Mouse (Mus musculus): ENCODE measurements around the gene Topaz1.

The Topaz1 gene

DNA sequence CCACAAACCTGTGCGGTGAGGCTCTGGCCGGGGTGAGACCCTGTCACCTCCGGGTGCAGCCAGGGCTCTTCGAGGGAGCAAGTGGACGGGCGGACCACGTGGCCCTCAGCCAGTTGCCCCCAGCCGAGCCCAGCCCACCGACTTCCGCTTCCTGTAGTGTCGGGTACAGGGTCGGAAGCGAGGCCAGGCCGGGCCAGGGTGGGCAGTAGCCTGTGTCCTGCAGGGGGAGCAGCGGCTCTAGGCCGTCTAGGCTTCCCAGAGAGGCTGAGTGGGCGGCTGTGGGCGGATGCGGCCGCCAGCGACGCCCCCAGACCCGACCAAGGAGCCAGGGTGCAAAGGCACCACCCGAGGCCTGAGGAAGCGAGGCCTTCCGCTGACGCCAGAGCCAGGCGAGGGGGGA, at the start of gene Topaz1:
Gene Topaz1 (plus strand): TSS at position 287 of the 400 bp plus-strand sequence.
- no peak for DNase-seq (ENCODE audit: low spot score in 2 of 2)

DNA sequence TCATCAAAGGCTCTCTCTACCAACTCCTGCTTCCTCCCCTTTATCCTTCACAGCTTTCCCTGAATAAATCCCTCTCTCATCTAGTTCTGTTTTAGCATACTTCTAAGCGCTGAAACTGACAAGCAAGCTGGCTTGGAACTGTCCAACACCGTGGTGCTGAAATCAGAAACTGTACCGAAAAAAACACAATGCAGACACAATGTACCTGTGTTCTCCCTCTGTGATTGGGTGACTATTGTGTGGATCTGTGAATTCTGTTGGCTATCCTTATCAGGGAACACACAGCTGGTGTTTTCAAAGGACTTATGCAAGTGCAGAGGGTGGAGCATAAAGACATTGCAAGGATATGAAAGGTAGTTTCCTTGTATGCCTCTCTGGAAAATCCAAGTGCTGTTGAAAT, 45.3 kb upstream of the Topaz1 start:
- DNase-seq (ENCODE audit: low spot score in 2 of 2): no peak

DNA sequence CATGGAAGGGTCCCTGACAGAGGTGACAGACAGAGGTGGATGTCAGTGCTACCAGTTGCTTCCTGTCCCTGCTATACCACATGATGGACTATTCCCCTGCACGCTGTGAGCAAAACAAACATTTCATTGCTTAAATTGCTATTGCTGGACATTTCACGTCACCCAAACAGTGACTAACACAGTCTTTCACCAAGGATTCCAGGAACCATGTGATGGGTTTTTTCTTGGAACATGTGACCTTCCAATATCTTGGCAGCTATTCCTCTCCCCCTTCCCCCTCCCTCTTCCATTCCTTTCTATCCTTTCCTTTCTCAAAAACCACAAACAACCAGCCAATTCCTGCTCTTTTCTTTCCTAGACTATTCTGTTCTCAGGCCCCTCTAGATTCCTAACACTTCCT, 33.3 kb upstream of the Topaz1 start:
- DNase-seq (ENCODE audit: low spot score in 2 of 2): no peak

DNA sequence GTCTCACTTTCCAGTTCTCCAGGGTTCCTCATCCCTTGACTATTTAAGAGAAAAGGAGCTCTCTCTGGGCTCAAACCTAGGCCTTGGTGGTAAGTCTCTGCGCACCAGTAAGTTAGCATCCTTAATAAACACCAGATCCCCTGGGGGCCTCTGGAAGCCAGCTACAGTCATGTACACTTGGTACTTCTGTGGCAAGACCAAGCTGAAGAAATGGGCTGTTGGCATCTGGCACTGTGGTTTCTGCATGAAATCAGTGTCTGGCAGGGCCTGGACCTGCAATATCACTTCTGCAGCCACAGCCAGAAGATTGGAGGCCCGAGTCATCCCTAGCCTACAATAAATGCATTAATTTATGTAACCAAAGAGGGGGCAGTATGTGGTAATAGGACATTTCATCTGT, 32.1 kb upstream of the Topaz1 start:
- no peak for DNase-seq (ENCODE audit: low spot score in 2 of 2)

DNA sequence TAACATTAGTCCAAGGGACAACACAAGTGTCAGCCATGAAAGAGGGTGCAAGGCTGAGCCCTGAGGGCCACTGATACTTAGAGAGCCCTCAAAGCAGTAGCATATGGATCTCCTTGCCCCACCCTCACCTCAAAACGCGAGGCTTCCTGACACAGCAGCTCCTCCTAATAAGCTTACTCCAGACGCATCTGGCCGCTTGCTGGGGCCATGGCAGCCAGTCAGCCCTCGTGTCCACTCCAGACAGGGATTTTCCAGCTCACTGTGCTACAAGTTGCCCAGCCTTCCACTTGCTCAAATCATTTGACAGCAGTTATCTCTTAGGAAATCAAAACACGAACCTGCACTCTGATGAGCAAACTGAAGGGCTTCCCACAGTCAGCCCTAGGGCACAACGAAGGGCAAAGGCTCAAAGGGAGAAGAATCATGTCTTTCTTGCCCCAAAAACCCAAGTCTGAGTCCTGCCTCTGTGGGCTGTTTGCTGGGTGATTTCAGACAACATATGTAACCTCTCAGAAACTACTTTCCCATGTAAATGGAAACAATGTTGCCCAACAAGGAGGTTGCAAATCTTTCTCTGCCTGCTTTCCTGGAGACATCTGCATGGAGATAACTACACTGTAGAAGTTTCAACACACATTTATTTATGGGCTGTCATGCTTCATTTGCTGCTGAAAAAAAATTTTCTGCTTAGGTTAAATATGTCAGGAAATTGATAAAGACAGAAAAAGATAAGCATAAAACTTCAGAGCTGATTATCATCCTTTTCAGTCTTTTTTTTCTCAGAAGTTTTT, 30.8 kb upstream of the Topaz1 start:
- DNase-seq (ENCODE audit: low spot score in 2 of 2): no peak

DNA sequence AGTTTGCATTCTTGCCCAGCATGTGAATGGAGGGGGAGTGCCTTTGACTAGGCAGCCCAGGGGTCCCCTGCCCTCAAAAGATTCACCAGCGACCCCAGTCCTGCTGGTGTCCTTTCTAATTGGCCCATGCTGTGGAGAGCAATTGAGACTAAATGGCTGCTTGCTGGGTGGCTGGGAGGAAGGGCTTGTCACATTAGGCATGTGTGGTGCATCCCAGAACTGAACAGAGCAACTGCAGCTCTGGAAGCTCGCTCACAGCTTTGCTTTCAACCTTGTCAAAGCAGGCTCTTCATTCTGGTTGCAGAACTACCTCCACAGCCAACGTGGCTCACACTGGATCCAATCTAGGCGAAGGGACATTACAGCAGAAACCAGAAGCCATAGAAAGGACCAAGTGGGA, 24.9 kb upstream of the Topaz1 start:
- DNase-seq (ENCODE audit: low spot score in 2 of 2): no peak

DNA sequence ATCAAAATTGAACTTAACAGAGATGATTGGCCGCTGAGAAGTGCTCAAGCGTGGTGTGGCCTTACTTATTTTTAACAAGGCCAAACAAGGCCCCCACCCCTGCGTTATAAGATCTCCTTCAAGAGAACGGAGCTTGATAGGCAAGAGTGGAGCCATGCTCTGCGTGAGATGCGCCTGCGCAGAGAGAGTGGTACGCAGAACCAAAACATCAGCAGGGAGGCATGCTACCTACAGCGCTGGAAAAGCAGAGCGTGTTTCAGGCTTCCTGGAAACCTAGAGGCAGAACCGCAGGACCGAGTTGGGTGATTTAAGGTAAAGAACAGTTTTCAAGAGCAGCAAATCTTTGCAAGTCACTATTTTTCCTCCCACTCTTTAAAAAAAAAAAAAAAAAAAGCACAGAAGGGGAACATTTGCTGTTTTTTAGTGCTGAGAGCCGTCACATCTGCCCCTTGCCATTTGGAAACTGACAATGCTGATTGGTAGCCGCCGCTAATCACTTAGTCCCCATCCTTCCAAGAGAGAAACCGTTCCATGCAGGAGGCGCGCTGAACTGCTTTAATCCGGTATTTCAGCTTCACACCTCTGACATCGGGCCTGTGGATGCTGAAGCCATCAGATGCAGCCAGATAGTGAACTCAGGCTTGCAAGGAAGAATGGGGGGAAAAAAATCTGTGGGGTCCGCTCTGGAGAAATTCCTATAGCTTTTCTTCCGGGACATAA, 21.9 kb upstream of the Topaz1 start:
- DNase-seq (ENCODE audit: low spot score in 2 of 2): no peak

DNA sequence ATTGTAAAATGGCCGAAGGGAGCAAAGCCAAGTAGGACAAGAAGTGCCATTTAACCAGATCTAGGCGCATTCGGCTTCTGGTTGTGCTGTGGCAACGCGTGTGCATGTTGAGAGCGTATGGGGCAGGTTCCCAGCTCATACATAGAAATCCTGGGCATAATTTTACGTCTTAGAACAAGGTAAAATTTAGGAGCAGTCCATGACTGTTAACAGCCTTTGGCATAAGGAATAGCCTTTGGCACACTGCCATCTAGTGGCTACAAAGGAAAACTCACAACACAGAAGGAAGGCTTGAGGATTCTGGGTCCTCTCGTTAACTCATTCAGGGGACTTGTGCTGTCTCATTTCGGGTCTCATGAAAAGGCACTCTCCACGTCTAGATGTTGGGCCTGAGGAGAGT, 17.6 kb upstream of the Topaz1 start:
- DNase-seq (ENCODE audit: low spot score in 2 of 2): peak in 1 of 2 experiments; percentile 61

DNA sequence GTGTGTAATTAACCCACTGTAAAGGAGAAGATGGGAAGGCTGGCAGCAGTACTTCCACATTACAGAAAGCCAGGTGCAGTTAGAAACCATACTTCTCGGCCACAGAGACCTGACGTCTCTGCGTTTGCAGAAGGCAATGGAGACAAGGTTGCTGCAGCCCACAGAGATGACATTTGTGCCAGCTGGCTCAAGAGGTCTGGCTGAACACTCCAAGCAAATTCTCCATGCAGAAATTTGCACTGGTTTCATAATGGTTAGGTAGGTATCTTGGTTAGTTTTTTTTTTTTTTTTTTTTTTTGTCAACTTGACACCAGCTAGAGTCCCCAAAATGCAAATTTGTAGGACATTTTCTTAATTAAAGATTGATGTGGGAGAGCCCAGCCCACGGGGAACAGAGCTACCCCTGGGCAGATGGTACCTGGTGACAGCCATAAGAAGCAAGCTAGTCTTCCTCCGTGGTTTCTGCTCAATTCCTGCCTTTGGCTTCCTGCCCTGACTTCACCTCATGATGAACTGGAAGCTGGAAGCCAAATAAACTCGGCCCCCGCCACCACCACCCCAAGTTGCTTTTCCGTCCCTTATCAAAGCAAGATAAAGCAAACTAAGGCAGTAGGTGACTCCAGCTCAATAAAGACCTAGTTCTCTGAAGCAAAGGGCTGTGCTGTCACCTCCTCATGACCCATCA, 14.9 kb upstream of the Topaz1 start:
- no peak for DNase-seq (ENCODE audit: low spot score in 2 of 2)

DNA sequence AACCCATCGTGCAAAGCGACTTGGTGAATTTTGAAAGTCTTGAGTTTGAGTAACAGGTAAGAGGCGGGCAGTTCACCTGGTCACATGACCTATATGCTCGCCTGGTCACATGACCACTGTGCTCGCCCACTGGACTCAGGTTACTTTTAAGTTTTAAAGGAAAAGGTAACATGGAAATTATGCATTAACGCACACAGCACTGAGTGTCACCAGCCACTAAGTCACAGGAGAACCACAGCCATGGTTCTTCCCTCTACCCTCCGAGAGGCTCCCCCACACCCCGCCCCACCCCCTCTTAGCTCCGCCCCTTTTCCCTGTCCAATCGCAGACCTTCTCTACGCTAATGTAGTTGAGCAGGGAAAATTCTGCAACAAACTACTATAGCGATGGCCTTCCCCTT, 13.9 kb upstream of the Topaz1 start:
- DNase-seq (ENCODE audit: low spot score in 2 of 2): no peak

DNA sequence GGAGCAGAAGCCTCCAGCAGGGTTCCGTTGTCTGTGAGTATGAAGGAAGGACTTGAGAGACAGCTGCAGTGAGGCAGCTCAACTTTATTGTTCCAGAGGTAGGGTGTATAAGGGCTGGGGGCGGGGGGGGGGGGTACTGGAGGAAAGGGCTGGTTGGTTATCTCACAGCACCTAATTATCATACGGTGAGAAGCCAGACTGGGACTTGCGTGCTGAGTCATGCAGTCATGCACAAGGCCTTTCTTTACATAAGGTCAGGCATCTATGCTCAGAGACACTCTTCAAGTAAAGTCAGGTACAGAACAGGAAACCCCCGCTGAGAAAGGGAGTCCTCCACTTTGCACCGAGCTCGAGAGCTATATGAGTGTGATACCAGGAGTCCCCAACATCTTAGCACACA, 12.2 kb upstream of the Topaz1 start:
- DNase-seq (ENCODE audit: low spot score in 2 of 2): no peak

DNA sequence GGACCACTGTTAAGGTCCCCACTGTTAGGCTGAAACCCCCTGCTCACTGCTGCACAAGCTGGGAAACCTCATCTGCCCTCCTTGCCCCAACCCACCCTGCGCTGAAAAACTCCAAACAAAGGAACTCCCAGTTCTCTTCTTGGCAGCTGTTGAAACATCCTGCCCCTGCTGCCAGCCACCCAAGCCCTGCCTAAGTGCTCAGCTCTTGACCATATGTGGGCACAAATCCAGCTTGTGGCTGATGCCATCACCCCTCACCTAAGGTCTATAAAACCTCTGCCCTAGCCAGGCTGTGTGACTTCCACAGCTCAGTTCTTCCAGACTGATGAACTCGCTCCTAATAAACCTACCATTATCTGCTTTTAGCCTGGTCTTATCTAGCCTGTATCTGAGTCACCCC, 11.1 kb upstream of the Topaz1 start:
- no peak for DNase-seq (ENCODE audit: low spot score in 2 of 2)

DNA sequence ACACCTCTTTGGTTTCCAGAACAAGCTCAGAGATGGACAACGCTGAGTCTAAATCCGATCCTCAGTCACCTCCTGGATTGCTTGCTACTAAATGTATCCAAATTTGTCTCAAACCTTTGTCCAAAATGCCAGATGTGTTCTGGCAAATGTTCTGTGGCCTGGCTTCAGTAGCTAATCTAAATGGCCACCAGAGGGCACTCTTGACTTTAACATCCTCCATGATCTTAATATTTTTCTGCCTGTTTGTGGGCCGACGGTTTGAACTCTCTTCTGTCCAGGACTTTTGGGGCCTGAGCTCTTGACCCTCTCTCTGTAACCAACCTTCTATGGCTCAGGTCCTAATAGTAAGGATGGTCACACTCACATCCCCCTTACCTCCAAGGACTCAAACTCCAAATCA, 10.4 kb upstream of the Topaz1 start:
- no peak for DNase-seq (ENCODE audit: low spot score in 2 of 2)

DNA sequence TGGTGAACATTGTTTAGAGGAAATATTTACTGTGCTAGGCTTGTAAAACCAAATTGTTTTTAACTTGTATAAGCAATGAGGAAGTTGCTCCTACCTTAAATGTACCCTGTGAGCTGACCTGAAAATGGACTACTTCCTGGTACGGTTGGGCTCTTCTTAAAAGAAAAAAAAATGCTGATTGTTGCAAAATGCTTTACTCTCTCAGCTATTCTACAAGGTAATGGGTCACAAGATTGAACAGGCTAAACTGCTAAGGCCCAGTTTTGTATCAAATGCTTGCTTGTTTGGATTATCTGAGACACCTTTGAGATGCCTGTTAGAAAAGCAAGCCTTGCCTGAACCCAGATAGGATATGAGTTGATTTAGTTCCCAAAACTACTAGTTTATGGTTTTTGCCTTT, 1.3 kb upstream of the Topaz1 start:
- no peak for DNase-seq (ENCODE audit: low spot score in 2 of 2)

DNA sequence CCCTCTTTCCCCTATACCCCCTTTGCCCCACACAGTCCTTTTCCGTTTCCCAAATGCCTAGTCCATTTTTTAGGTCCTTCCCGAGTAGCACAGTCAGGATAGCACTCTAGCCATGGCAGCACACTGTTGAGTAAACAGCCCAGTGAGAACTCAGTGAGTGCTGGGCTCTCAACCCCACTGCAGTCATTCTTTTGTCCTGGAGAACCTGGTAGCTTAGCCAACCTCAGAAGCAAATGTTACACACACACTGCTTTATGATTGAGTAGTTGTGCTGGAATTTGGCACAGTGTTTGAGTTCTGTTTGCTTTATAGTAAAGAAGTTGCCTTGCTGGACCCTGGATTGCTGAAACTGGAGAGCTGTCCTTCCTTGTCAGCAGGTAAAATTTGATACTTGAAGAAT, 10.5 kb downstream of the Topaz1 start:
- DNase-seq (ENCODE audit: low spot score in 2 of 2): no peak

DNA sequence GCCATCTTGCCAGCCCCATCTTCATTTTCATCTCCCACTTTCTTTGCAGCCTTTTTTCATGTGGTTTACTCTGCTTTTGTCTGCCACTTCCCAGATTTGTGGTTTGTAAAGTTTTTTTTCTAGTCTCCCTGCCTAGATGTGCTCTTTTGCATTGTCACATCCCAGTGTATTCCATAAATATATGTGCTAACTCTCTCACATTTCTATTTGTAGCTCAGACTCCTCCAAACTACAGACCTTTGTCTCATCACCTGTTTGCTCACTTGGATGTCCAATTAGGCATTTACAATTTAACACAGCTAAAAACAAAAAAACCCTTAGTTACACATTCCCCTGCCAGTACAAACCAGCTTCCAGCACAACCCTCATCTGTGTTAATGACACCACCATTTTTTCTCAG, 13.0 kb downstream of the Topaz1 start:
- DNase-seq (ENCODE audit: low spot score in 2 of 2): no peak

DNA sequence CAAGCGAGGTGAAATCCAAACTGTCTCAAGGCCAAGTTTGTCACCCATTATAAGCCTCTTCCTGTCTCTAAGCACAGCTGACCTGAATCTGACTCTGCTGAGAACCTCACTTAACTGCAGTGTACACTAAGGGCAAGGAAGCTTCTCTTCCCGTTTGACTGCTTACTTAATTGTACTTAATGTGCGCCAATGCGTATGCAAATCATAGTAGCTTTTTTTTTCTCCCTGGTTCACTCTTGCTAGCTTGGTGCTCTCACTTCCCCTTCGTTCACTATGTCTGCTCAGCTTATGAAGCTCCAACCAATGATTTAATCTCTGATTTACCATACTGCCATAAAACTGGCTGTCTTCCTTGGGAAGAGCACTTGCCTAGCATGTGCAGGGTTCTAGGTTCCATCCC, 38.1 kb downstream of the Topaz1 start:
- no peak for DNase-seq (ENCODE audit: low spot score in 2 of 2)

DNA sequence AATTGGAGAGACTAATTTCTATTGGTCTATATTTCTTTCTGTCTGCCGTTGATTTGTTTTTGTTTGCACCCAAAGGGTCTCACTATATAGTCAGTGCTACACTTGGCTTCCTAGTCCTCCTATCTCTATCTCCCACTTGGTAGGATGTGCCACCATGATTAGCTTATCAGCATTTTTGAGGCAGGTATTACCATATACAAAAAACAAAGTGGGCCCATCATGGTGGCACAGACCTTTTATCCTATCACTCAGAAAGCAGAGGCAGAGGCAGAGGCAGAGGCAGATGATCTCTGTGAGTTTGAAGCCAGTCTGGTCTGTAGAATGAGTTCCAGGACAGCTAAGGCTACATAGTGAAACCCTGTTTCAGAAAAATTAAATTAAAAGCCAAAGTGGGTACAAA, 39.4 kb downstream of the Topaz1 start:
- no peak for DNase-seq (ENCODE audit: low spot score in 2 of 2)

DNA sequence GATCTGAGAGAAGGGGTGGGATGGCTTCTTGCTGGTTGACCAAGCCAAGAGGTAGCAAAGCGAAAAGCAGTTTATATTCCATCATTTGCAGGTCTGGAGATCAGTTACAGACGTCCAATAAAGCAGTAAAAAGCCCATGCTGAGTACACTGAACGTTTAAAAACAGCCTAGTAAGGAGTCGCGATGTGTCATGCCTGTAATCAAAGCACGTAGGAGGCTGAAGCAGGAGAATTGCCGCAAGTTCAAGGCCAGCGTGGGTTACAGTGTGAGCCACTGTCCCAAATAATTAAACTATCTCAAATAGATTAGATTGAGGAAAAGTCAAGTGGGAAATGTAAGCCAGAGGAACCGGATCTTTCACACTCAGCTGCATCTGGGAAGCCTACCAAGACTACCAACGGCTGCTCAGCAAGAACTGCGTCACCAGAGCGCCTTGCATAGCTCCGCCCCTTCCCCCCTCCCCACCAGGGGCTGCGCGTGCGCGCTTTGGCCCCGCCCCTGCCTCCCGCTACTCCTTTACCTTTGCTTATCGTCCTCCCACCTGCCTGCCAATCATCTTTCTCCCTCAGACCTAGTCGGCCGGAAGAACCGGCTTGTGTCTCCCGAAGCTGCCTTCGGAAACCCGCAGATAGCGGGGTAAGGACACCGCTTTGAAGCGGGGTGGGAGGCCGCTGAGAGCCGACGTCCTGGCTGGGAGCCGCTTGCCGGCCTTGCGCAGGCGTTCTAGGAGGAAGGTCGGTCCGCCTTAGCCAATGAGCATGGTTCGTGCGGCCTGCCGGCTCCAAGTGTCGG, 58.1 kb downstream of the Topaz1 start, which contains the start of gene Tcaim:
Gene Tcaim (plus strand): TSS at position 487 of the 792 bp plus-strand sequence.
- DNase-seq (ENCODE audit: low spot score in 2 of 2): peak; percentile 84 to 88

DNA sequence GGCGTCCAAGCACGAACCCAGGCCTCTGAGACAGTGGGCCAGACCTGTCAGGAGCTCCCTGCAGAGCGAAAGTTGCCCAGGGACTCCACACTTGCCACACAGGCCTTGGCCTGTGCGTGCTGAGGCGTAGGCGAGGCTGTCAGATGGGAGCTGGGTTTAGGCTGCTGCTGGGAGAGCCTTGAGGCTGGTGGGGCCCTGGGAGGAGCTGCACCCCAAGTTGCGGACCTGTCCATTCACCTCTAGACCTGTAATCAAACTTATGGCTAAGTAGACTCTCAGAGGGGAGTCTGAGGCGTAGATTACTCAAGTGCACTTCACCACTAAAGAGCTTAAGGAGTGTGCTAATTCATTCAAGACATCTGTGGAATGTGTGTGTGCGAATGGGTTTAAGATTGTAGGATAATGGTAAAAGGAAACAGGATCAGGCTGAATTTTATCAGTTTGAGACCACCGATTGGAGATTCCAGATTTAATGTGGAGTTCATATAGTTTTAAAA, 58.7 kb downstream of the Topaz1 start:
- no peak for DNase-seq (ENCODE audit: low spot score in 2 of 2)

DNA sequence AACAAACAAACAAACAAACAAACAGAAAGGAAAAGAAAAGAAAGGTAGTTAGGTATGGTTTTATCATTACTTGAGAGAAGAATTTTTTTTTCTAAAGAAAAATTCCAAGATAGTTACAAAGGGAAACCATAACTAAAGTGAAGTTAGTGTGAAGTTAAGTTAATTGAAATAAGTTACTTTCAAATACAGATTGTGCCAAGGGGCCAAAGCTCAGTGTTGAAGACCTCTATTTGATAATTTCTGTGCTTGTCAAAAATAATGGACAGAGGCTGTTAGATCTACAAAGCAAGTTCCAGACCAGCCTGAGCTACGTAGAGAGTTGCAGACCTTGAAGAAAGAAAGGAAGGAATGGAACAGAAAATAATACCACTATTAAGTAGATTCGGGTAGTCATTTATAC, 60.0 kb downstream of the Topaz1 start:
- DNase-seq (ENCODE audit: low spot score in 2 of 2): no peak

DNA sequence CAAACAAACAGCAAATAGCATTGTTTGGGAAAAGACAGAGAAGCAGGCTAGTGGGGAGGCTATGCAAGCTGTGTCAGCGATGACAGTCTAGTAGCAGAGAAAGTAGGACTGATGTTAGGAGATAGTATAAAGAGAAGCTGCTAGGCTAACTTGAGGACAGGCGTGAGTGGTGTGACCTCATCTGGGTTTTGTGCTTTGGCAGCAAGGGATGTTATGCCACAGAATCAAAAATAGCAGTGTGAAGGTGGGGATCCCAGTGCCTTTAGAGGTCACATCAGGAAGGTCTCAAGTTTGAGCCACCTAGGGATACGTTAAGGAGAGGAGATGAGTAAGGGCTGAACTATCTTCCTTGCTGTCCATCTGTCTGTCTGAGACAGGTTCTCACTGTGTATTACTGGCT, 63.1 kb downstream of the Topaz1 start:
- no peak for DNase-seq (ENCODE audit: low spot score in 2 of 2)
